Mouse (Mus musculus) liver, embryonic 14.5 days (tissue): ENCODE measurements around the gene D230025D16Rik. TPM values are rescaled to one million over a fixed set of nuclear protein-coding genes. Genes with fewer than 3 reads are reported as not detected.

Experiments used
- ATAC-seq: fragments of 200-750 bp; cut with Nextera tagmentation; 2 replicates; pipeline ENCODE4 v1.8.0; 2017; ENCODE audit warnings: moderate number of reproducible peaks, mild to moderate bottlenecking, moderate library complexity; ENCODE audit not compliant: insufficient read depth
- DNase-seq, 3 experiments: peaks; one replicate each; pipeline ENCODE4 v3.0.0-alpha.2; 2012 to 2013; ENCODE audit warnings: low read depth in 3 of 3, low spot score in 3 of 3
- H3K27ac ChIP-seq: fragments of 300-500 bp; sonication (generic); 2 replicates; pipeline ENCODE4 v1.5.1; 2014; ENCODE audit warnings: moderate library complexity, mild to moderate bottlenecking, control low read depth, inconsistent platforms
- H3K27me3 ChIP-seq: fragments of 300-500 bp; sonication (generic); 2 replicates; pipeline ENCODE4 v1.6.1; 2014; ENCODE audit warnings: mild to moderate bottlenecking, low read length, moderate library complexity; ENCODE audit not compliant: control insufficient read depth, insufficient read depth
- H3K36me3 ChIP-seq: fragments of 300-500 bp; sonication (generic); replicated peaks from 2 replicates; pipeline ENCODE4 v1.6.1; 2014; ENCODE audit warnings: low read depth; ENCODE audit not compliant: control insufficient read depth, insufficient read depth
- H3K4me1 ChIP-seq, 2 experiments: fragments of 200-500 bp in 1 of 2; fragments of 300-500 bp in 1 of 2; sonication (generic) in 1 of 2; replicated peaks; 2 replicates each; pipeline ENCODE4 v1.6.1; 2012 to 2014; ENCODE audit warnings: antibody characterized with exemption in 1 of 2, inconsistent platforms in 1 of 2, low read length in 1 of 2; ENCODE audit not compliant: control insufficient read depth in 2 of 2, insufficient read depth in 2 of 2
- H3K4me2 ChIP-seq: fragments of 300-500 bp; sonication (generic); 2 replicates; pipeline ENCODE4 v1.6.1; 2014; ENCODE audit warnings: low read depth, mild to moderate bottlenecking, control low read depth, moderate library complexity
- H3K4me3 ChIP-seq, 2 experiments: fragments of 200-500 bp in 1 of 2; fragments of 300-500 bp in 1 of 2; sonication (generic) in 1 of 2; 2 replicates each; pipeline ENCODE4 v1.5.1; 2012 to 2014; ENCODE audit warnings: low read depth in 2 of 2, low read length in 2 of 2, mild to moderate bottlenecking in 2 of 2, control low read depth in 1 of 2, inconsistent platforms in 1 of 2, moderate library complexity in 1 of 2; ENCODE audit not compliant: insufficient read depth in 1 of 2
- H3K9ac ChIP-seq: fragments of 300-500 bp; sonication (generic); replicated peaks from 2 replicates; pipeline ENCODE4 v1.6.1; 2014; ENCODE audit warnings: mild to moderate bottlenecking, control low read depth, moderate library complexity
- H3K9me3 ChIP-seq: fragments of 300-500 bp; sonication (generic); 2 replicates; pipeline ENCODE4 v1.6.1; 2016; ENCODE audit warnings: low read length, mixed read lengths; ENCODE audit not compliant: control insufficient read depth
- CTCF ChIP-seq: IDR thresholded peaks from 2 replicates; pipeline ENCODE4 v1.5.1; 2016; ENCODE audit warnings: antibody characterized with exemption, low read depth, control low read depth
- EP300 ChIP-seq: IDR thresholded peaks from 2 replicates; pipeline ENCODE4 v1.6.1; 2016; ENCODE audit warnings: antibody characterized with exemption, low read depth
- WGBS: fragments of 180-500 bp; shearing (Covaris S2); extraction: QIAGEN DNeasy Blood & Tissue Kit; methylation state at CpG from one replicate; pipeline ENCODE4 v1.1.7; 2014; ENCODE audit not compliant: insufficient replicate concordance; 5-methylcytosine and 5-hydroxymethylcytosine counted together
- polyA plus RNA-seq, 2 experiments: library from polyadenylated mRNA; depleted of rRNA in 1 of 2; stranded (reverse) in 1 of 2; unstranded in 1 of 2; fragments of >200 nt; fragmentation: Nextera tagmentation in 1 of 2; extraction: Ambion mirVana in 1 of 2; gene quantifications; 2 replicates each; pipeline versions ENCODE4 v1.2.1 to v1.2.3; 2012 to 2014

D230025D16Rik gene
- polyA plus RNA-seq, 2 experiments = 11.9 to 14.7 TPM

DNA sequence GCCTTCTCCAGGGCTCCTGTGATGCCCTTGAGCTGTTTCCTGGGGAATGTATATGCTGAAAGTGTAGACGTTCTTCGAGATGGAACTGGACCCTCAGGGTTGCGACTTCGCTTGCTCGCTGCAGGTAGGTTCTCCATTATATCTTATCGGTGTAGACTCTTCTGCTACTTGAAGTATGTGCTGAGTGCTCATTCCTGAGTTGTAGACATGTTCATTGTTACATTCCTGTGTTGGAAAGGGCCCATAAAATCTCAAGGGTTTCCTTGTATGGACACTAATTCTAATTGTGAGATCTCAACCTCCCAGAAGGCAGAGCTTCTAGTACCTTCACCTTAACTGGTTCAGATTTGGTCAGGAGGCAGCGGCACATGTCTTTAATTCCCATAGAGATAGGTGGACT is 16.1 kb downstream of the D230025D16Rik start:
- DNase-seq (no peak), ATAC-seq (no peak)
- Histone ChIP-seq H3K4me1 (0 out of 4 replicates have a peak, but pooled peaks cover 0 to 2% of the 10 kb centered on the region in 2 experiments), H3K36me3 (peaks cover 17% of the 10 kb centered on the region), H3K9me3 (no peaks in the 10 kb centered on the region), H3K4me3 (no peak overlapping the region), H3K27me3 (no peaks in the 10 kb centered on the region), H3K27ac (no peak overlapping the region), H3K4me2 (no peak overlapping the region), H3K9ac (no peak overlapping the region)
- WGBS = 85% methylated on average over 7 of the region's 7 CpGs
- TF ChIP-seq CTCF (no peak), EP300 (no peak)

DNA sequence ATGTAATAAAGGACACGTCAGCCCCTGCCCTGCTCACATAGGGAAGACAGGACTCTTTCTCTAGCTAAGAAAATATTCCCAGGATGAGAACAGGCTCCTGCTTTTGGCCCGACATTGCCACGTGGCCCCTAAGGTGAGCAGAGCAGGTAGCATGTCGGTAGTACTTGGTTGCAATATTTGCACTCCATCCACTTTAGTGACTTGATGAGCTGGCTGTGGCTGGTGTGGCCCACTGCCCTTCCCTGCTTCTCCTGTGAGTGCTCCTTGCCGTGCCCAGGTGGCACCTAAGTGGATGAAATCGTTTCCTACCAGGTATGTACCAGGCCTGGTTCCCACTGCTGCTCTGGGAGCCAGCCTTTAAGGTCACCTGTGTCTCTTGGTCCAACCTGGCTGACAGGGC is 27.0 kb downstream of the D230025D16Rik start:
- Histone ChIP-seq H3K36me3 (peaks cover 36% of the 10 kb centered on the region), H3K4me3 (no peak overlapping the region), H3K4me1 (peaks cover 13 to 15% of the 10 kb centered on the region in 2 experiments), H3K27me3 (no peaks in the 10 kb centered on the region), H3K4me2 (no peak overlapping the region), H3K27ac (no peak overlapping the region), H3K9me3 (no peaks in the 10 kb centered on the region), H3K9ac (no peak overlapping the region)
- ATAC-seq (no peak), DNase-seq (no peak)
- WGBS = 80% methylated on average over 6 of the region's 6 CpGs
- TF ChIP-seq CTCF = no peak
- TF ChIP-seq EP300 = no peak

- Histone ChIP-seq H3K36me3 (peaks cover 33% of the 10 kb centered on the region), H3K4me3 (no peak overlapping the region), H3K9me3 (no peaks in the 10 kb centered on the region), H3K9ac (no peak overlapping the region), H3K4me1 (peaks cover 13 to 15% of the 10 kb centered on the region in 2 experiments), H3K27ac (no peak overlapping the region), H3K4me2 (no peak overlapping the region), H3K27me3 (no peaks in the 10 kb centered on the region)
- ATAC-seq = no peak
- TF ChIP-seq EP300 (no peak), CTCF (no peak)
- WGBS = 58% methylated on average over 10 of the region's 10 CpGs
- DNase-seq = no peak
These were observed 28.0 kb downstream of the D230025D16Rik start for GRCm38 (mm10) chr8:105252680-105253537.

GRCm38 (mm10) chr8:105253766-105254151 is 28.8 kb downstream of the D230025D16Rik start:
- H3K9ac ChIP-seq = no peak overlapping the region; the same call in 1 of the 2 replicates
- peaks cover 29% of the 10 kb centered on the region for H3K36me3 ChIP-seq
- H3K4me2 ChIP-seq = peak overlapping the region; percentile 100
- no peak for TF ChIP-seq EP300
- TF ChIP-seq CTCF = no peak
- no peak overlapping the region for H3K27ac ChIP-seq
- ATAC-seq = no peak
- DNase-seq = no peak
- H3K4me1 ChIP-seq = peaks cover 13 to 15% of the 10 kb centered on the region in 2 experiments
- 57% methylated on average over 20 of the region's 20 CpGs for WGBS
- peak overlapping the region; percentile 62 to 82; a peak in 2 of 4 replicates for H3K4me3 ChIP-seq
- H3K27me3 ChIP-seq = peaks cover 4% of the 10 kb centered on the region
- no peaks in the 10 kb centered on the region for H3K9me3 ChIP-seq

DNA sequence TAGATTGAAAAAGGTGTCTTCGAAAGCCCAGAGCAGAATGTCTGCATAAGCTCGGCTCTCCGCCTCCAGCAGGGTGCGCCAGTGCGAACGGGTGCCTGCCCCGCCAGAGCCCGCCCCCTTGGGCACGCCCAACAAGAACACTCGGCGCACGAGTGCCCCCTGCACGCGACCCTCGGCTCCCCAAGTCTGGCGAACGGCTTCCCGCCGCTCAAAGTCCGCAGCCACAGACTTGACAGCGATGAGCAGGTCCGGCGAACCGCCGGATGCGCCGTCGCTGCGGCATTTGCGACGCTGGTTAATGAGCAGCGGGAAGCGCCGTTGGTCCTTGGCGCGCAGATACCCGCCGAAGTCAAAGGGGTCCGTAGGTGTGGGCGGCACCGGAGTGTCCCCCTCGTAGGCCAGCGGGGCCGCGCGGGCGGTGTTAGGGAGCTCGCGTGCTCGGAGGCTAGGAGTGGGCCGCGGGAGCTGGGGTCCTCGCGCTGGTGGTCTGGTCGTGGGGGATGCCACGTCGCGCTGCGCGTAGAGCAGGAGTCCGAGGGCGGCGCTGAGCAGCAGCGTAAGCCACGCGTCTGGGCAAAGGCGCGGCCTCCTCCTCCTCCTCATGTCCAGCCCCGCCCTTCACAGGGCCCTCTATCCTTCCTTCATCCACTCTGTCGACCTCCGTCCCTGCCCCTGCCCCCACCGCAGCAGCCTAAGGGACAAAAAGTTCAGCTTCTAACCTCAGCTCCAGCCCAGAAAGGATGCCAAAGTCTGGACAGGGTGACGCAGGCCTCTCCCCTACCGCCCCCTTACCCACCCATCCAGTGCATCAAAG is 29.4 kb downstream of the D230025D16Rik start:
- under 1% methylated on average over 68 of the region's 74 CpGs for WGBS
- Histone ChIP-seq H3K4me1 (peaks cover 13 to 15% of the 10 kb centered on the region in 2 experiments), H3K9me3 (no peaks in the 10 kb centered on the region), H3K27ac (peak overlapping the region; percentile 71), H3K9ac (peak overlapping the region; percentile 71), H3K36me3 (peaks cover 24% of the 10 kb centered on the region), H3K4me2 (peak overlapping the region; percentile 100), H3K4me3 (peak overlapping the region; percentile 62 to 82), H3K27me3 (peaks cover 10% of the 10 kb centered on the region)
- TF ChIP-seq EP300 = no peak
- peak; percentile 93 for TF ChIP-seq CTCF
- DNase-seq (peak; percentile 68 to 72 (median 70)), ATAC-seq (peak; percentile 96)
